Mouse (Mus musculus) liver, embryonic 12.5 days (tissue): ENCODE data around the gene Sik2. TPM values are rescaled to one million over a fixed set of nuclear protein-coding genes. Genes with fewer than 3 reads are reported as not detected.

Experiments used
- ATAC-seq: fragments of 200-750 bp; cut with Nextera tagmentation; 2 replicates; pipeline ENCODE4 v1.8.0; 2017; ENCODE audit warnings: moderate number of reproducible peaks, mild to moderate bottlenecking, moderate library complexity
- H3K27ac ChIP-seq: fragments of 300-500 bp; sonication (generic); 2 replicates; pipeline ENCODE4 v1.5.1; 2016; ENCODE audit warnings: mild to moderate bottlenecking
- H3K27me3 ChIP-seq: fragments of 300-500 bp; sonication (generic); replicated peaks from 2 replicates; pipeline ENCODE4 v1.6.1; 2016; ENCODE audit warnings: mild to moderate bottlenecking, moderate library complexity
- H3K36me3 ChIP-seq: fragments of 300-500 bp; sonication (generic); 2 replicates; pipeline ENCODE4 v1.6.1; 2016; ENCODE audit warnings: mild to moderate bottlenecking, moderate library complexity
- H3K4me1 ChIP-seq: fragments of 300-500 bp; sonication (generic); 2 replicates; pipeline ENCODE4 v1.6.1; 2016
- H3K4me2 ChIP-seq: fragments of 300-500 bp; sonication (generic); 2 replicates; pipeline ENCODE4 v1.6.1; 2016; ENCODE audit warnings: mild to moderate bottlenecking, moderate library complexity
- H3K4me3 ChIP-seq: fragments of 300-500 bp; sonication (generic); 2 replicates; pipeline ENCODE4 v1.5.1; 2016; ENCODE audit warnings: mild to moderate bottlenecking, moderate library complexity
- H3K9ac ChIP-seq: fragments of 300-500 bp; sonication (generic); 2 replicates; pipeline ENCODE4 v1.6.1; 2016; ENCODE audit warnings: mild to moderate bottlenecking, moderate library complexity
- H3K9me3 ChIP-seq: fragments of 300-500 bp; sonication (generic); replicated peaks from 2 replicates; pipeline ENCODE4 v1.6.1; 2016; ENCODE audit warnings: mild to moderate bottlenecking, moderate library complexity
- WGBS: fragments of 180-500 bp; shearing (Covaris S2); methylation state at CpG from one replicate; pipeline ENCODE4 v1.1.7; 2016; ENCODE audit not compliant: insufficient replicate concordance; 5-methylcytosine and 5-hydroxymethylcytosine counted together
- polyA plus RNA-seq: library from polyadenylated mRNA; unstranded; fragments of >200 nt; fragmentation: Nextera tagmentation; extraction: Ambion mirVana; gene quantifications from 2 replicates; pipeline ENCODE4 v1.2.1, GENCODE M21; 2016

The Sik2 gene
- polyA plus RNA-seq, 1 experiment from 2014 or later: 12.3 TPM

DNA sequence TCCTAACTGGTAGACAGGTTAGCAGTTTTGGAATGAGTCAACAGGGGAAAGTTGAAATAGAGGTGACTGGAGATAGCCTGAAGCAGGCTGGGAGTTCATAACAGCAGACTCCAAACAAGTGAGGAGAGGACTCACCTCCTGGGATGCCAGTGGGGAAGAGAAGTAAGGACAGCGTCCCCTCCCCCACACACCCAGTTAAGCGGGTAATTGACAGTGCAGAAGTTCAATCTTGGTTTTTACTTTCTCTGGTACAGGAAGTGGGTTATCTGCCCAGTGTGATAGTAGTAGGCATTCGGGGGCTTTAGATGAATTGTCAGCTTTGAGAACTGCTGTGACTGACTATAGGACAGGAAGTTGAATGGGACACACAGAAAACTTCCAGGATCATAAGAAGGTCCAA is 11.5 kb upstream of the Sik2 start:
- Histone ChIP-seq H3K4me3 (no peak overlapping the region), H3K27me3 (0 out of 2 replicates have a peak, but pooled peaks cover 11% of the 10 kb centered on the region), H3K4me1 (0 out of 2 replicates have a peak, but pooled peaks cover 8% of the 10 kb centered on the region), H3K27ac (no peak overlapping the region), H3K4me2 (no peak overlapping the region), H3K9ac (no peak overlapping the region), H3K36me3 (no peaks in the 10 kb centered on the region), H3K9me3 (no peaks in the 10 kb centered on the region)
- ATAC-seq: no peak
- WGBS: 15% methylated on average over 3 of the region's 3 CpGs

DNA sequence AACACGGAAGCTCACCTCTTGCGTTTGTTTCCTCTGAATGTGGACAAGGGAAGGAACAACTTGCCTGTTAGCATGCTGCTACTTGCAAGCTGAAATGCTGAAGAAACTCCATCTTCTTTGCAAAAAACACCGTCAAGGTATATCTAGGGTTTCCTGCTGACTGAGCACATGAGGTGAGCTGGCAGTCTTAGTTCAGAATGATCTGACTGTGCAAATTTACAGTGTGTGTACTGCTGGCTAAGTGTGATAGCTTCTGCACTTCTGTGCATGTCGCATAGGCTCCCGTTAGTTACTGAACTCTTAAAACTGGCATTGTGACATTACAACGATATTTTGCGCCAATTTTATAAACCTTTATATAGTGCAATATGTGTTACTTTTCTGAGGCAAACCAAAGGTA is 10.8 kb upstream of the Sik2 start:
- 0 out of 2 replicates have a peak, but pooled peaks cover 11% of the 10 kb centered on the region for H3K27me3 ChIP-seq
- H3K9me3 ChIP-seq: no peaks in the 10 kb centered on the region
- no peak overlapping the region for H3K4me2 ChIP-seq
- no peaks in the 10 kb centered on the region for H3K36me3 ChIP-seq
- 0 out of 2 replicates have a peak, but pooled peaks cover 8% of the 10 kb centered on the region for H3K4me1 ChIP-seq
- no peak overlapping the region for H3K27ac ChIP-seq
- H3K9ac ChIP-seq: no peak overlapping the region
- WGBS: 51% methylated on average over 7 of the region's 7 CpGs
- H3K4me3 ChIP-seq: no peak overlapping the region
- no peak for ATAC-seq

DNA sequence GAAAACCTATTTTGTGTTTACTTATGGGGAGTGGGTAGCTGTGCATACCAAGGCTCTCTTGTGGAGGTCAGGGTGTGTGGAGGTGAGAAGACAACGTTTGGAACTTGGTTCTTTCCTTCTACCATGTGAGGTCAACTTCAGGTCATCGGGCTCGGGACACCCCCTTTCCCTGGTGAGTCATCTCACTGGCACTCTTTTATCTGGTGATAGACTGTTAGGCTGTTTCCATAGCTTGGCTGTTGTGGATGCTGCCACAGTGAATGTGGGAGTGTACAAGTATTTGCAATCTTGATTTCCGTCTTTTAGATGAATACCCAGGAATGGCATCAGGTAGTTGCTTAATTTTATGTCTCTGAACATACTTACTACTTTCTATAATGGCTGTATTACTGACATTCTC is 6.9 kb upstream of the Sik2 start:
- 41% methylated on average over 4 of the region's 4 CpGs for whole genome bisulfite sequencing

DNA sequence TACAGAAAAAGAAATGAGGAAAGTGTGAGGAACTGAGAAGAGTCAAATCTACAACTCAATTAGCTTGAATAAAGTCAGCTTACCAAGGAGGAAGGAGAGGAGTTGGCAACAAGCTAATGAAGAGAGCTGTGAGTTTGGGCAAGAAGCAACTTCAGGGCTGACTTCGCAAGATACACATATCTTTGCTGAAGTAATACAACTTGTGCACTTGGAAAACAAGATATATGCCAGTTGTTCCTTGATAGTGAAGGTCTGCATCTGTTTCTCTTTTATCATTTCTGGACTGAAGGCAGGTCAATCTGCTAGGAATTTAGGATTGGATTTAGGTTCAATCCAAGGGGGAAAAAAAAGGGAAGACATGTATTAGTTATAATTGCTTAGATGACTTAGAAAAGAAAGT is 4.8 kb upstream of the Sik2 start:
- Histone ChIP-seq H3K4me2 (no peak overlapping the region), H3K36me3 (no peaks in the 10 kb centered on the region), H3K4me3 (no peak overlapping the region), H3K9me3 (no peaks in the 10 kb centered on the region), H3K27me3 (0 out of 2 replicates have a peak, but pooled peaks cover 10% of the 10 kb centered on the region), H3K9ac (no peak overlapping the region), H3K27ac (no peak overlapping the region), H3K4me1 (peaks cover 7% of the 10 kb centered on the region)
- no peak for ATAC-seq
- WGBS: 62% methylated on average over 1 of the region's 1 CpGs

More for the DNA sequence above, 6.9 kb upstream of the Sik2 start:
- H3K27me3 ChIP-seq: 0 out of 2 replicates have a peak, but pooled peaks cover 11% of the 10 kb centered on the region
- no peak for ATAC-seq
- H3K4me2 ChIP-seq: no peak overlapping the region
- H3K27ac ChIP-seq: no peak overlapping the region
- H3K4me3 ChIP-seq: no peak overlapping the region
- H3K9me3 ChIP-seq: no peaks in the 10 kb centered on the region
- H3K9ac ChIP-seq: no peak overlapping the region
- H3K36me3 ChIP-seq: no peaks in the 10 kb centered on the region
- H3K4me1 ChIP-seq: 0 out of 2 replicates have a peak, but pooled peaks cover 6% of the 10 kb centered on the region

DNA sequence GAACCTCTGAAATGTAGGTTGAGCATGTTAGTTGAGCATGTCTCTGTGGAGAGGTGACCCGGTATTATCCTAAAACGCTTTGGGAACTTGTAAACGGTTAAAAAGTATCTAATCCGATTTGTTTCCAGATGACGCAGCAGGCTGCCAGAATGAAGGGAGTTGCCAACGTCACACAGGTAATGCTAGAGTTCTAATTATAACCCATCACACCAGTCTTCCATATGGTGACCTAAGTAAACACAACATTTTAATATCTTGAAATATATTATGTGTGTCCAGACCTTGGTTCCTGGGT is 730 bp upstream of the Sik2 start:
- no peak for ATAC-seq

DNA sequence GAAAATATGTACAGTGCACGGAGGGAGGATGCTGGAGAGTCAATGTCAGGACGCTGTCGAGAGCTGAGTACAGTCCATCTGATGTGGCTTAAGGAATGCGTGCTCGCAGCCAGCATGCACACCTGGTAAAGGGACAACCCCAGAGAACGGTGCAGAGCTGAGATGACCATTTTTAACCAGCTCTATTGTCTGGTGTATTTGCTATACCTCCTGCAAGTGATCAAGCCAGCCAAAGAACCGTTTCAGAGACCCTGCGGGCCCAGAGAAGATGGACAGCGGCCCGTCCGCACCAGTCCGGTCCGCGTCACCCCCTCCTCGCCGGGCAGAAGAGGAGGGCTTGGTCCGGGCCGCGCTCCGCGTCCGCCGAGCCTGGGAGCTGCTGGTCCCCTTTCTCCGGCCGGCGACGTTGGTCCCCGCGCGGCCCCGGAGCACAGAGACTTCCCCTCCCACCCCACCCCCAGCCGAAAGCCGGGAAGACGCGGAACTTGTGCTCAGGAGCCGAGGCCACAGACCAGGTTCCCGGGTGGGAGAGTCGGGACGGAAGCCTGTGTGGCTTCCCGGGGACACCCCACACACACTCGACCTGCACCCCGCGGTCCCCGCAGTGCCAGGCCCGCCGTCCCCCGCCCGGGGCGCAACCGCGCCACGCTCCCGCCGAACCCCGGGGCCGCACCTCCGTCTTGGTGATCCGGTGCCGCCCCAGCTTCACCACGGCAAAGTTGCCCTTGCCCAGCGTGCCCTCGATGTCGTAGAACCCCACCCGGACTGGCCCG is 619 bp downstream of the Sik2 start:
- Histone ChIP-seq H3K4me2 (peak overlapping the region; percentile 87), H3K9me3 (no peaks in the 10 kb centered on the region), H3K9ac (peak overlapping the region; percentile 96), H3K4me3 (peak overlapping the region; percentile 83), H3K4me1 (peaks cover 28% of the 10 kb centered on the region), H3K27ac (peak overlapping the region; percentile 96), H3K27me3 (no peaks in the 10 kb centered on the region), H3K36me3 (no peaks in the 10 kb centered on the region)
- 1% methylated on average over 65 of the region's 65 CpGs for WGBS
- peak; percentile 66 for ATAC-seq

More for the DNA sequence above, 730 bp upstream of the Sik2 start:
- 4% methylated on average over 6 of the region's 6 CpGs for WGBS
- H3K36me3 ChIP-seq: no peaks in the 10 kb centered on the region
- H3K9ac ChIP-seq: peak overlapping the region; percentile 96
- peak overlapping the region; percentile 87 for H3K4me2 ChIP-seq
- peaks cover 23% of the 10 kb centered on the region for H3K4me1 ChIP-seq
- no peaks in the 10 kb centered on the region for H3K27me3 ChIP-seq
- peak overlapping the region; percentile 83 for H3K4me3 ChIP-seq
- H3K9me3 ChIP-seq: no peaks in the 10 kb centered on the region
- 0 out of 2 replicates have a peak overlapping the region, but pooled peaks have one; percentile 50 for H3K27ac ChIP-seq

GRCm38 (mm10) chr9:51007726-51008067 is 1.2 kb downstream of the Sik2 start:
- Histone ChIP-seq H3K4me1 (peaks cover 28% of the 10 kb centered on the region), H3K36me3 (no peaks in the 10 kb centered on the region), H3K4me2 (peak overlapping the region; percentile 87), H3K4me3 (peak overlapping the region; percentile 83), H3K27ac (peak overlapping the region; percentile 96), H3K9ac (peak overlapping the region; percentile 96), H3K27me3 (no peaks in the 10 kb centered on the region), H3K9me3 (no peaks in the 10 kb centered on the region)
- no peak for ATAC-seq
- WGBS: 9% methylated on average over 10 of the region's 10 CpGs

GRCm38 (mm10) chr9:51006846-51007245 is 2.0 kb downstream of the Sik2 start:
- Histone ChIP-seq H3K9ac (peak overlapping the region; percentile 96; the same call in 1 of the 2 replicates), H3K9me3 (no peaks in the 10 kb centered on the region), H3K27me3 (no peaks in the 10 kb centered on the region), H3K4me3 (peak overlapping the region; percentile 83), H3K4me2 (peak overlapping the region; percentile 87), H3K4me1 (peaks cover 28% of the 10 kb centered on the region), H3K27ac (no peak overlapping the region), H3K36me3 (no peaks in the 10 kb centered on the region)
- ATAC-seq: no peak
- 6% methylated on average over 4 of the region's 4 CpGs for WGBS

GRCm38 (mm10) chr9:51004062-51004461 is 4.8 kb downstream of the Sik2 start:
- H3K27me3 ChIP-seq: no peaks in the 10 kb centered on the region
- H3K36me3 ChIP-seq: peaks cover 6% of the 10 kb centered on the region; the same call in 1 of the 2 replicates
- no peaks in the 10 kb centered on the region for H3K9me3 ChIP-seq
- no peak overlapping the region for H3K4me3 ChIP-seq
- H3K9ac ChIP-seq: no peak overlapping the region
- H3K27ac ChIP-seq: no peak overlapping the region
- 73% methylated on average over 1 of the region's 1 CpGs for WGBS
- H3K4me1 ChIP-seq: peaks cover 21% of the 10 kb centered on the region
- H3K4me2 ChIP-seq: no peak overlapping the region
- ATAC-seq: no peak

DNA sequence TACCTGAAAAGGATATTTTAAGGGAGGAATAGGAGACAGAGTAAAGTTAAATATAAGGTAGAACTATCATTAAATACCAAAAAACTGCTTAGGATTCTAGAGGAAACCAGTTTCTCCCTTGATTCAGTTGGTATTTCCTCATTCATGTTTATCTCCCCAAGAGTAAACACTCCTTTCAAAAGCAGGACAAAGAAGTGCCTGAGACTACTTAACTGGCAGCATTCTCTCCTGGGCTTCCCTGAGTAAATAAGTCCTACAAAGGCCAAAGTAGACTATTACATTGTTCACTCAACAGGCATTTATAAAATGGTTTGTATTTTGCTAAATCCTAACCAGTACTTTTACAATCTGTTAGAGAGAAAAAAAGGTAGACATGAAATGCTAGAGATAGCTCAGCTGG is 22.2 kb downstream of the Sik2 start:
- H3K4me1 ChIP-seq: peaks cover 6% of the 10 kb centered on the region; the same call in 1 of the 2 replicates
- H3K9me3 ChIP-seq: no peaks in the 10 kb centered on the region
- H3K4me3 ChIP-seq: no peak overlapping the region
- H3K4me2 ChIP-seq: no peak overlapping the region
- no peaks in the 10 kb centered on the region for H3K27me3 ChIP-seq
- no peak overlapping the region for H3K9ac ChIP-seq
- ATAC-seq: no peak
- peaks cover 20% of the 10 kb centered on the region for H3K36me3 ChIP-seq
- H3K27ac ChIP-seq: no peak overlapping the region

DNA sequence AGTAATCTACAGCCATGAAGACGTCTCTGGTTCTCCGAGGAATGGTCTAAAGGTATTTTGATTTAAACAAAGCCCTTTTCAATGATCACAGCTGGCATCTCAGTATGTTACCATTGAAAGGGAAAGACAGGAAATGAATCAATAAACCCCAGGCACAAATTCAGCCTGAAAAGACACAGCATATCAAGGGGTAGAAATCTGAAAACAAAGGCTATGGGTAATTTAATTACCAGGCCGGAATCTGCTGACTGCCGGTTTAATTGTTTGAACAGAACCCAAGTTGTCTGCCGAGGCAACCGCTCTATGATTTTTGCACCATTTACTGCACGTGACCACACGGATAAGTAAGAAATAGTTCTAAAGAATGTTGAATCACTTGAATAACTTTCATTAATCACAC is 22.8 kb downstream of the Sik2 start:
- H3K27me3 ChIP-seq: no peaks in the 10 kb centered on the region
- no peak overlapping the region for H3K27ac ChIP-seq
- H3K9me3 ChIP-seq: no peaks in the 10 kb centered on the region
- no peak for ATAC-seq
- H3K4me3 ChIP-seq: no peak overlapping the region
- 73% methylated on average over 8 of the region's 8 CpGs for WGBS
- peaks cover 6% of the 10 kb centered on the region; the same call in 1 of the 2 replicates for H3K4me1 ChIP-seq
- no peak overlapping the region for H3K9ac ChIP-seq
- H3K4me2 ChIP-seq: no peak overlapping the region
- H3K36me3 ChIP-seq: peaks cover 16% of the 10 kb centered on the region

- WGBS: 82% methylated on average over 4 of the region's 4 CpGs
- no peaks in the 10 kb centered on the region; the same call in 1 of the 2 replicates for H3K36me3 ChIP-seq
- H3K4me2 ChIP-seq: no peak overlapping the region
- no peaks in the 10 kb centered on the region for H3K27me3 ChIP-seq
- no peak overlapping the region for H3K4me3 ChIP-seq
- H3K4me1 ChIP-seq: peaks cover under 1% of the 10 kb centered on the region; the same call in 1 of the 2 replicates
- no peak overlapping the region for H3K27ac ChIP-seq
- ATAC-seq: no peak
- H3K9me3 ChIP-seq: no peaks in the 10 kb centered on the region
- H3K9ac ChIP-seq: no peak overlapping the region
These were observed 27.2 kb downstream of the Sik2 start for GRCm38 (mm10) chr9:50981499-50982190.
